Mouse (Mus musculus): ENCODE measurements around the gene Sipa1l1.

Sipa1l1 gene

GRCm38 (mm10) chr12:82294906-82295887 is 126.1 kb downstream of the Sipa1l1 start:
- no peak for DNase-seq (ENCODE audit: low spot score)

- no peak for DNase-seq (ENCODE audit: low spot score)
These were observed 127.2 kb downstream of the Sipa1l1 start for GRCm38 (mm10) chr12:82296276-82296675.

- no peak for DNase-seq (ENCODE audit: low spot score)
These were observed 128.1 kb downstream of the Sipa1l1 start for GRCm38 (mm10) chr12:82297196-82297595.

- no peak for DNase-seq (ENCODE audit: low spot score)
These were observed 129.7 kb downstream of the Sipa1l1 start for GRCm38 (mm10) chr12:82298662-82299460.

GRCm38 (mm10) chr12:82304140-82304539 is 135.0 kb downstream of the Sipa1l1 start:
- no peak for DNase-seq (ENCODE audit: low spot score)

- DNase-seq (ENCODE audit: low spot score): no peak
These were observed 136.9 kb downstream of the Sipa1l1 start for GRCm38 (mm10) chr12:82306035-82306434.

GRCm38 (mm10) chr12:82311593-82311992 is 142.5 kb downstream of the Sipa1l1 start:
- DNase-seq (ENCODE audit: low spot score): no peak

- DNase-seq (ENCODE audit: low spot score): no peak
These were observed 143.1 kb downstream of the Sipa1l1 start for GRCm38 (mm10) chr12:82312091-82312820.

- no peak for DNase-seq (ENCODE audit: low spot score)
These were observed 144.0 kb downstream of the Sipa1l1 start for GRCm38 (mm10) chr12:82313091-82313490.

- no peak for DNase-seq (ENCODE audit: low spot score)
These were observed 150.5 kb downstream of the Sipa1l1 start for GRCm38 (mm10) chr12:82319436-82320131.

- DNase-seq (ENCODE audit: low spot score): no peak
These were observed 151.1 kb downstream of the Sipa1l1 start for GRCm38 (mm10) chr12:82320204-82320603.

GRCm38 (mm10) chr12:82321397-82321796 is 152.3 kb downstream of the Sipa1l1 start:
- no peak for DNase-seq (ENCODE audit: low spot score)

- DNase-seq (ENCODE audit: low spot score): no peak
These were observed 152.7 kb downstream of the Sipa1l1 start for GRCm38 (mm10) chr12:82321855-82322254.

- no peak for DNase-seq (ENCODE audit: low spot score)
These were observed 153.8 kb downstream of the Sipa1l1 start for GRCm38 (mm10) chr12:82322759-82323451.

GRCm38 (mm10) chr12:82324621-82325020 is 155.5 kb downstream of the Sipa1l1 start:
- DNase-seq (ENCODE audit: low spot score): no peak

- DNase-seq (ENCODE audit: low spot score): no peak
These were observed 156.4 kb downstream of the Sipa1l1 start for GRCm38 (mm10) chr12:82325502-82325901.

- no peak for DNase-seq (ENCODE audit: low spot score)
These were observed 157.3 kb downstream of the Sipa1l1 start for GRCm38 (mm10) chr12:82326438-82326837.

- no peak for DNase-seq (ENCODE audit: low spot score)
These were observed 159.0 kb downstream of the Sipa1l1 start for GRCm38 (mm10) chr12:82328112-82328511.

GRCm38 (mm10) chr12:82332836-82333614 is 163.9 kb downstream of the Sipa1l1 start:
- no peak for DNase-seq (ENCODE audit: low spot score)

- no peak for DNase-seq (ENCODE audit: low spot score)
These were observed 164.9 kb downstream of the Sipa1l1 start for GRCm38 (mm10) chr12:82333999-82334398.

Measured in spleen, adult 12 weeks (tissue).